Mouse (Mus musculus) thymus, postnatal 25 days (tissue): ENCODE results near the gene Stx7.
"Not testable (repeated sequence)": the region's sequence is repeated elsewhere in the genome, so short reads cannot be mapped to it uniquely, and the experiment has no call there.

ENCODE experiments used
- DNase-seq: peaks from one replicate; pipeline ENCODE4 v3.0.0; 2022

The Stx7 gene

GRCm38 (mm10) chr10:24149135-24149781 is at the start of gene Stx7:
Stx7 (plus strand) TSS chr10:24149302.
- peak; percentile 93 for DNase-seq

GRCm38 (mm10) chr10:24101812-24102211 is 47.3 kb upstream of the Stx7 start, which contains the start of gene Taar8c:
Taar8c (minus strand) TSS chr10:24101912.
- DNase-seq: not testable (repeated sequence)

- DNase-seq: not testable (repeated sequence)
These were observed 45.8 kb upstream of the Stx7 start for GRCm38 (mm10) chr10:24103299-24103698.

- DNase-seq: no peak
These were observed 41.4 kb upstream of the Stx7 start for GRCm38 (mm10) chr10:24107747-24108146.

DNA sequence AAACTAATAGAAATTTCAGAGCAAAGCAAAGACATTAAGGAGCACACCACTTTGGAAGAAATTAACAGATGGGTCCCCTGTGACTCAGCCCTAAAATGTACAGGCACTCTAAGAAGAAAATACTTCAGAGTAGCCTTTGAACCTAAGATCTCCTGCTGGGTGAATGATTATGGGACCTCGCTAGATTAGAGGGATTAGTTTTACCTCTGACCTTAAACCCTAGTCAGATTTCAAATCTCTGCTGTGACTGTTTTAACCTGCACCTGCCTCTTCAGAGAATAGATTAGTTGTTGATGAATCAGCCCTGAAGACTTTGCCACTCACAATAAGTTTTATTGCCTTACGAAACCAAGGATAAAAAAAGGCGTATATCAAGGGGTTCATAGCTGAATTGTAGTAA is 40.9 kb upstream of the Stx7 start:
- no peak for DNase-seq

DNA sequence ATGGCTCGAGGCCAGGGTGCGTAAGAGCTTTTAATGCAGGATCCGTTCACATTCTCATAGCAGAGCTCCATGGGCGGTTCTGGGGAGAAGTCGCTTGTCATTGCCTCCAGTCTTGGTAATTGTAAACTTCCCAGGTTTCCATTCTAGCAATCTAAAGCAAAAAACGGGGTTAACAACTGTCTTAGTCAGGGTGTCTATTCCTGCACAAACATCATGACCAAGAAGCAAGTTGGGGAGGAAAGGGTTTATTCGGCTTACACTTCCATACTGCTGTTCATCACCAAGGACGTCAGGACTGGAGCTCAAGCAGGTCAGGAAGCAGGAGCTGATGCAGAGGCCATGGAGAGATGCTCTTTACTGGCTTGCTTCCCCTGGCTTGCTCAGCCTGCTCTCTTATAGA is 39.7 kb upstream of the Stx7 start, which contains the start of gene Taar9:
Gene Taar9, minus strand, starts transcription at position 101 of the 400 bp plus-strand sequence.
- not testable (repeated sequence) for DNase-seq

DNA sequence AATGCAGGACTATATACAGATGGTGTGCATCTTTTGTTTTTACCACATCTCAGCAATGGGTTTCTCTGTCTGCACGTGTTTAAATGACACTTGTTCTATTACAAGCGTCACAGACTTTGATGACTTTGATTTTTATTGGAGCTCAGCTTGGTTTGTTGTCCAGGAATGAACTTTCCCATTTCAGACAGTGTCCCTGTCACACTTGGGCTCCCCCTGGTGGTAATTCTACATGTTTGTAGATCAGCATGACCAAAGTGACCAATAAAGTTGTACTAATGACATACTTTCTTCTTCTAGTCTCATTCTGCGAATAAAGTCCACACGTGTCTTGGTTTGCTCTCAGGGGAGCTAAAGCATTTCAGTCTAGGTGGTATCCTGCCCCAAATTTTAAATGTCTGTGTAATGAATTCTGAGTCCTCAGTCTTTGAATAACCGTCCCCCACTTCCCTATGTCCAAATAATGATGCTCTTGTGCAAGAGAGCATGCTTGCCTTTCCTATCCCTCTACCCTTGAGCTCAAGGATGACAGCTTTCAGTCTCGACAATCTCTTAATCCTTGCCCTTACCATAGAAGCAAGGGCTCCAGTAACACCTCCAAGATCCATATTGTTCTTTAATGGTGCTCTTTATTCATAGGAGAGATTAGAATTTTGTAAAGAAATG is 37.9 kb upstream of the Stx7 start:
- DNase-seq: peak; percentile 3

- DNase-seq: peak; percentile 52
These were observed 17.4 kb upstream of the Stx7 start for GRCm38 (mm10) chr10:24131451-24132262.

GRCm38 (mm10) chr10:24132273-24132672 is 16.8 kb upstream of the Stx7 start:
- DNase-seq: no peak

DNA sequence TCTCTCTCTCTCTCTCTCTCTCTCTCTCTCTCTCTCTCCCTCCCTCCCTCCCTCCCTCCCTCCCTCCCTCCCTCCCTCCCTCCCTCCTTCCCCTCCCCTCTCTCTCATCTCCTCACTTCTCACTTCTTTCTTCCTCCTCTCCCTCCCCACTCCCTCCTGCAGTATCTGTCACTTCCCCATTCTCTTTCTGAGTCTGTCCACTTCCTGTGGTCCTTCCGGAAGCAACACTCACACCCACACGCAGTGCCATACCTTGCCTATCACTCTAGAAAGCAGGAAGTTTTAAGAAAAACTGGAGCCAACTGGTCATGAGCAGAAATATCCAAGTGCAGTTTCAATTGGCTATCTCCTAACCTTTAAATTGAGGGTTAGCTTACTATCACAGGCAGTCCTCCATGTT is 16.0 kb upstream of the Stx7 start:
- no peak for DNase-seq

GRCm38 (mm10) chr10:24134071-24134645 is 14.9 kb upstream of the Stx7 start:
- no peak for DNase-seq

DNA sequence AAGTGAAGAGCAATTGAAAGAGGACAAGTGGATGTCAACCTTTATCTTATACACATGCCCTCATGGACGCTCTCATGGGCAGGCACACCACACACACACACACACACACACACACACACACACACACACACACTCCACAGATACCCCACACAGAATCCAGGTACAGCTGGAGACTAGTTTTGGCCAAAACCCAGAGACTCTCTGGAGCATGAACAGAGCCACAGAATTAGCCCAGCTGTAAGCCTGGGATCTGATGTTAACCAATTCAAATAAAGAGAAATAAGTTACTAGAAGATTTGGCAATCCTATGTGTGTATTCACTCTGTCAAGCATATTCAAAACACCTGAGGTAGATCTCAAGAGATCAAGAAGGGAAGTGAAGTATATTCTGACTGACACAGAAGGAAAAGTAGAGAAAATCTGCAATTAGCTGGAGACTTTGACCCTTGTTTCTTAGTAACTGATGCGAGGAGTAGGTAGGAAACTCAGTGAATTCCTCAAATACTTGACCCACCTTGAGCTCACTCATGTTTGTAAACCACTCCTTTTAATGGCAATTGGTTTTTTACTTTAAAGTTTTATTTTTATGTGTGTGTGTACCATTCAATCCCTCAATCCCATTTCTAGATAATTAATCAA is 10.4 kb upstream of the Stx7 start:
- DNase-seq: no peak

DNA sequence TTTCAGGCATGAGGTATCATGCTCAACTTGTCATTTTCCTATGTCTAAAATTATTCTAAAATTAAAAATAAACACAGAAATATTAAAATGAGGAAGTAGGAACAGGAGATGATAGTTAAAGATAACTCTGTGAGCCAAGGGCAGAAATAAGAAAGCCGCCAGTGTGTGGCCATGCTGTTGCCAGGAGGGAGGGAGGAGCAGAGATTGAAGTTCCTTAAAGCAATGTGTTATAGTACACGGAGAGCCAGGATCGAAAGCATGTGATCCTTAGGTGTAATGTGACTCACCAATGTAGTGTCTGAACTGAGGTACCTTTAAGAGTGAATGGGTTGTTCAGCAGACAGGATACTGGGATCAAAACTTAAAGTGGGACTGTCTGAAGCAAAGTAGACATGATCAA is 6.4 kb upstream of the Stx7 start:
- no peak for DNase-seq

DNA sequence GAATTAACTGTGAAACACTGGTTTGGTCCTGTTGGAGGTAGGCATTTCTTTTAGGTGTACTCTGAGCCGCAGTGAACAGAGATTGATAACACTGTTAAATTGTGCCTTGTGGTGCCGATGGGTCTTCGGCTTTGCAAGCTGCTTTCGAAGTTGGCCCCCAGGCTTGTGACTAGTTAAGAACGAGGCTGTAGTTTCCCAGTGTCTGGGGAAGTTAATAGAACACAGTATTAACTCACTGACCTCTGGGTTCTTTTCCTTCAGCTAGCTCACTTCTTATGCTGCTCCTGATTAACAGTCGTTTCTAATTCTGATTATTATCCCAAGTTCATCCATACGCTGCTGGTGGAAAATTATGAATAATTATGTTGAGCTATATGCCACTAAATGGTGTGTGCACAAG is 984 bp downstream of the Stx7 start:
- DNase-seq: no peak

GRCm38 (mm10) chr10:24158470-24159254 is 9.6 kb downstream of the Stx7 start:
- DNase-seq: peak; percentile 78

DNA sequence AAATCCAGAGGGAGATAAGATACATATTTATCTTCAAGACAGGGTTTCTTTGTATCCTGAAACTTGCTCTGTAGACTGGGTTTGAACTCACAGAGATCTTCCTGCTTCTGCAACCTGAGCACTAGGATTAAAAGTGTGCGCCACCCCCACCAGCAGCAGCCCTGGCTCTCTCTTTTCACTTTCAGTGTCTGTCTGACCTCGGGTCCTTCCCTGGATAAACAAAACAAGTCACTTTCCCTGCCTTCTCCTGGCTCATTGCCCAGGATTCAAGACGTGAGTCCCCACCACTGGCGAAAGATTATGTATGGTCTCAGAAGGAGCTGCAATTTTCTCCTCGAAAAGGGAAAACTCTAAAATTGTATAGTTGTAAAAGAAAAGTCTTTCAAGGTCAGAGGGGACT is 10.5 kb downstream of the Stx7 start:
- DNase-seq: no peak

GRCm38 (mm10) chr10:24160349-24160748 is 11.2 kb downstream of the Stx7 start:
- DNase-seq: no peak

GRCm38 (mm10) chr10:24164137-24164908 is 15.2 kb downstream of the Stx7 start:
- no peak for DNase-seq

- DNase-seq: no peak
These were observed 15.8 kb downstream of the Stx7 start for GRCm38 (mm10) chr10:24164909-24165304.

DNA sequence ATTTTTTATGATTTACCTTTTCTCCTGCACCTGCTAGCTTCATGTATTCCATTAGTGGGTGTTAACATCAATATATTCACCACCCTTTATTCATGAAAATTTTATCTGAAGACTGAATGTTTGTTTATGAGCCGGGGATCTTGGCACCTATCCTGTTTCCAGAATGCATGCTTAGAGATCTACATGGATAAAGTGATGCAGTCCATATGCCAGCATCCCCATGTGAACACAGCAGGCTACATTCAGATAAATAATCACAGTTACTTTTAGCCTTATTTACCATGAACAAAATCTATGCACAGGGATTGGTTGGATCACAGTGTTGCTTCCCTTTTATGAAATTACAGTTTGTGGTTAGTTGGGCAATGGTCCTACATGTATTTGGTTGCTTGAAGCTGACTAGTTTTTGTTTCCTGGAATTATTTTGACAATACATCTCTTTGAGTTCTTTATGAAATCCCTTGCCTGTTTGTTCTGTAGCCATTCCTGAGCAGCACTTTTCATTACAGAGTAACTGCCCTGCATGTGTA is 16.5 kb downstream of the Stx7 start:
- no peak for DNase-seq
